Mouse (Mus musculus) layer of hippocampus, postnatal 36 days (tissue): ENCODE measurements at regions not wholly inside any gene's neighbourhood (a gene's known extent, or its start where the extent isn't known, plus 50 kb on each side); places are given as distances from the start of the nearest gene placed in this dataset.

Experiments used
- DNase-seq, 2 experiments: peaks; one replicate each; pipeline ENCODE4 v3.0.0; 2022

DNA sequence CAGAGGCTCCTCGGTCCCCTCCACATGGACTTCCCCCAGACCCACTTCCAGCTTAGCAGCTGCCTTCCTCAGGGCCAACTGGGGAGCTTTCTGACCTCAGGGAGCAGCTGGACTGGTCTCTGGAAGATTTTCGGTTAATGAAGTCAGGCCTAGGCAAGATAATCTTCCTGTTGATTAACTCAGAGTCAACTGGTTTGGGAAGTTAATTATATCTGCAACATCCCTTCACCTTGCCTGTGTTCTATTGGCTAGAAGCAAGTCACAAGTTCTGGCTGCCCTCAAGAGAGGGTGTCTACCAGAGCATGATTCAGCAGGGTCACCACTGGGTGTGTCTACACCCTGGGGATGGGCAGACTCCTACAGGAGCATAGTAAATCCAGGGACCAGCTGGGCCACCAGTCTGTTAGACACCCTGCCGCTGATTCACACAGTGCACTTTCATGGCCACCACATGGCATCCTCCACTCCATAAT lies 53.9 kb upstream of the Maml3 start:
- DNase-seq = no peak

DNA sequence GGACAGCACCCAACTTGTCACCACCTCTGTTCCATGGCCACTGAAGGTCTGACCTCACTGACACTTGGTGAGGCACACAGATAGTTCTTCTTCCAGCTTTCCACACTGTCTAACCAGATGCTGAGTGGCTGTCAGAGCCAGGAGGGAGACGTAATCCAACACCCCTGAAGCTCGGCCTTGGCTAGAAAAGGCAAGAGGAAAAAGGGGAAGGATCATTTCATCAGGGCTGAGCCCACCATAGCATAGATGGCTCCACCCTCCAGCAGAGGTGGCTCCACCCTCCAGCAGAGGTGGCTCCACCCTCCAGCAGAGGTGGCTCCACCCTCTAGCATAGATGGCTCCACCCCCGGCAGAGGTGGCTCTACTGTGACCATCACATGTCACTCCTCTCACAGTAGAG lies 56.8 kb upstream of the Maml3 start:
- DNase-seq = no peak

DNA sequence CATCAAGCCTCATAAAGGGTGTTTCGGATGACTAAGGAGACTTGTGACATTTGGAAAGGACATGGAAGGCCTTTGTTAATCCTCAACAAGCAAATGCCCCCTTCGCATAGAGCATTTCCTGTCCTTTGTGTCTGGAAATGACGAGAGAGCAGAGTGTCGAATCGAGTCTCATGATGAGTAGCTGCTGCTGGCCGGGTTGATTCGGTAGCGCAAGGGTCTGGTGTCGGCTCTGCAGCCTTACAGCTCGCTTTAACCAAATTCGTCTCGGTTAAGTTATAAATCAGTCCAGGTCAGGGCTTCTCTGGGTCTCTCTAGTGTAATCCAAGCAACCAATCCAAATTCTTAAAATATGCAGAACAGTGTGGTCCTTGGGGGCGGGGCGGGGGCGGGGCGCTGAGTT lies 59.1 kb upstream of the Maml3 start:
- DNase-seq = no peak

DNA sequence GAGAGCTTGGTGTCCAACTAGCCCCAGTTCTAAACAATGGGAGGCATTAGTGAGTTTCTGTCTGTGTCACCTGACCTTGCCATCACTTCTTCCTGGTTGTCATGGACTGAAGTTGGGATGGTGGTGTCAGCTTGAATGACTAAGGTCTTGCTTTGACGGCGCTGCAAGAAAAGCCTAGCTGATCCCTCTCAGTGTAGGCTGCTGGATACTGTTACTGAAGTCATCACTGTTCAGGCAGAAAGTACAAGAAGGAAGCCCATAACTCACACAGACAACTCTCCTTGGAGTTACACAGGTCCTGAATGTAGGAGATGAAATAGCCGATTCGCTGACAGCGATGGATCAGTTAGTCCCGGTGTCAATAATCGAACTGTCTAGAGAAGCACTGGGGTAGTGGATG lies 62.5 kb upstream of the Maml3 start:
- no peak for DNase-seq

DNA sequence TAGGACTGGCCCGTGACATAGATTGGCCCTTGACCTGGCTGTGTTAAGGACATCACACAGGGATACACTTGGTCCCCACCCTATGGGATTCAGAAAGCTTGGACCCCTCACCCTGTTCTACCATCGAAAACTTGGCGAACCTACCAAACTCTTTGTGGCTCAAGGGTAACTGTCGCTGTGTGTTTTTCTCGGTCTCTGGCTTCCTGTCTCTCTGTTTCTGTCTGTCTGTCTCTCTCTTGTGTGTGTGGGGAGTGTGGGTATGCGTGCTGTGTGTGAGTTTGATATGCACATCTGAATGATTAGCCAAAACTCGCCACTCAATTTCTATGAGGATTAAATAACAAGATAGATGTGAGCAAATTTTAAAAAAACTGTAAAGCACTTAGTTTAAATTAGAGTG lies 66.0 kb upstream of the Maml3 start:
- DNase-seq = no peak

DNA sequence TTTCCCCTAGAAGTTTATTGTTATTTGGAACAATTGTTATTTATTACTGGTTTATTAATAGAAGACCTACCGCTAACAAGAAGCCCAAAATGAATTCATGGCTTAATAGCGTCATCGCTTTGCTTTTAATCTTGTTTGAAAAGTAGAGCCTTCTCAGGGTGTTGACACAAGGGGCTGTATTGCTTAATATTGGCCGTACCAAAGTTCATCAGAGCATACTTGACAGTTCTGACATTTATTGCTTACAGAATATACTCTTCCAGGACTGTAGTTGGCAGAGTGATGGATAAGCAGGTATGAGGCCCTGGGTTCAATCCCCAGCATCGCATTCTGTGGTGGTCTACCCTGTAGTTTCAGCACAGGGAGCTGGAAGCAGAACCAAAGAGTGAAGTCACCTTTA lies 66.4 kb upstream of the Maml3 start:
- no peak for DNase-seq

DNA sequence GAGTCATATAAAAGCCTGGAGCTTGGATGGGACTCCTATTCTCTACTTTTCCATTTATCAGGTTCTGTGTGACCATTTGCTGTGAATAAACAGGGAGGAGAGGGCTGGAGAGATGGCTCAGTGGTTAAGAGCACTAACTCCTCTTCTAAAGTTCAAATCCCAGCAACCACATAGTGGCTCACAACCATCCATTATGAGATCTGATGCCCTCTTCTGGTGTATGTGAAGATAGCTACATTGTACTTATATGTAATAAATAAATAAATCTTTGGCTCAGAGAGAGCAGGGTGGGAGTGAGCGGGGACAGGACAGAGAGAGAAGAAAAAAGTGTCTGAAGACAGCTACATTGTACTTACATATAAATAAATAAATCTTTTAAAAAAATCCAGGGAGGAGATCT lies 68.6 kb upstream of the Maml3 start:
- DNase-seq = no peak

DNA sequence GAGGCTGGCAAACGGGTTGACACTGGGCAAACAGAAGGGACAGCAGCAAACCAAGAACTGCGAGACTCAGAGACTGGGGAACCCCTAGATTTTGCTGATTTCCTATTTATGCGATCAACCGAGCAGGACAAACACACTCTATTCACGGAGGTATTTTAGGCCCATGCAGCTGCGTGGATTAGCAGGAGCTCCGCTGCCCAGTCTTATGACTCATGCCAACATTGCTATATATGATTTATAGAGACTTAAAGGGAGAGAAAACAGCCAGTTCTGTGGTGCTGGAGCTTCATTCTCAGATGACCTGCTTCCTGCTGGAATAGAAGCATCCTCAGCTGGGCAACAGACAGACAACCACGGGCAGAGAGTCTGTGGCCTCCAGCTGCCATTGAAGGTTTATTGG lies 71.2 kb upstream of the Maml3 start:
- no peak for DNase-seq

DNA sequence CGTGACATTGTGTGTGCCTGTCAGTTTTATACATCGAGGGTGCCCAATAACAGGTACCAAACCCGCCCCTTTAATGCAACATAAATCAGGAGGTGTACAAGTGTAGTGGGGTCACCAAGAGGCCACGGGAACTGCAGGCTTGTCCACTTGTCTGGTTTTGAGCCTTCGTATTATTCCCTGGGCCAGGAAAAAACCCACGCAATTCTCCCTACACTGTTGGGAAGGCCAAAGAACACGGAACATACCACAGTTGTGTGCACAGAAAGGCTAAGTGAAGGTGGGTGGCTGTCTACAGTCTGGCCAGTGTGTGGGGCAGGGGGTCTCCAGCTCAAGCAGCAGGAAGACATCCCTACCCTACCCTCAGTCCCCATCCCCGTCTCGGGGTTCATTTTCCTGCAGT lies 74.0 kb upstream of the Maml3 start:
- DNase-seq = no peak

DNA sequence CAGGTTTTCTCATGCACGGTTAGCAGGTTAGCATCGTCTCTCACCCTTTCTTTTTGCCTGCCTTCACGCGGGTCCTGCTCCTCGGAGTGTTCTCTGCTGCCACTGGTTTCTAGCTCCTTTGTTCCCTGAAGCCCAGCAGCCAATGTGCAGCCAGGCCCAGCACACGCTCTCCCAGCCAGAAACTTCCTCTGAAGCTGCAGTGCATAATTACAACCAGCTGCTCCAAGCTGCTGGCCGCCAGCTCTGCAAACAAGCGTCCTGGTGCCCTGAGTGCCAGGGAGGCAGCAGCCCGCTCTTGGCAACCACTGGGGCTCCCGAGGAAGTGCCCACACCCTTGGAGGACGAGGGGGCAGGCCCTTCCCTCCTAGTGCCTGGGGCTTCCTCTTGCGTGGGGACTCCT lies 74.8 kb upstream of the Maml3 start:
- peak; percentile 59 to 74 for DNase-seq

DNA sequence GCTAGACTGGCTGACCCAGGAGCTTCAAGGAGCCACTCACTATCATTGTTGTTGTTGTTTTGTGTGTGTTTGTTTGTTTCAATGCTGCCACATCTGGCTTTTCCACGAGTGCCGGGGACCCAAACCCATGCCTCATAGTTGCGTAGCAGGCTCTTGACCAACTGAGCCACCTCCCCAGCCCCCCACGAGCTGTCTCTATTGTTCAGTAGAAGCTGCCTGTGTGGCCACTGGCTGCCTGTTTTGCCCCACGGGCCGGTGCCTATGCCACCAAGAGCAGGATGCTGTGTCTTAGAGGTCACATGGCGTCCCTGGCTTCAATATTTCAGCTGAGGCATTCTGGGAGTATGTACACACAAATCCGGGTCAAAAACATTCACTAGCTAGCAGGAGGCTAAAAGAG lies 75.4 kb upstream of the Maml3 start:
- DNase-seq = no peak

DNA sequence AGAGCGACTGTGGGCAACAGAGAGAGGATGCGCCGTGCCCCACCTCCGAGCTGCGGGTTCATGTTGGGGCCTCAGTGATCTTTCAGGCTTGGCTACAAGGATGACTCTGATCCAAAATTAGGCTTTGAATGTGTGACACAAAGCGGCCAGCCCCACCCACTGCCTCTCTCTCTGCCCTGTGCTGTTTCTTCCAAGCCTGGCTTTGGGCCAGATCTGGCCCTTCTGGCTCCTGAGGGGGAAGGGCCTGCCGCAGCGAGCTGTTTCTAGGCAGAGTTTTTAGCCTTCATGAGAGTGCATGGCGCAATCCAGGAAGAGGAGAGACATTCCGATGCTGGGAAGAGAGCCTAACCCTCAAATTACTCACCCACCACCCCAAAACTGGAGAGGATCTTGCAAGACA lies 75.9 kb upstream of the Maml3 start:
- peak in 1 of 2 experiments; percentile 19 for DNase-seq

DNA sequence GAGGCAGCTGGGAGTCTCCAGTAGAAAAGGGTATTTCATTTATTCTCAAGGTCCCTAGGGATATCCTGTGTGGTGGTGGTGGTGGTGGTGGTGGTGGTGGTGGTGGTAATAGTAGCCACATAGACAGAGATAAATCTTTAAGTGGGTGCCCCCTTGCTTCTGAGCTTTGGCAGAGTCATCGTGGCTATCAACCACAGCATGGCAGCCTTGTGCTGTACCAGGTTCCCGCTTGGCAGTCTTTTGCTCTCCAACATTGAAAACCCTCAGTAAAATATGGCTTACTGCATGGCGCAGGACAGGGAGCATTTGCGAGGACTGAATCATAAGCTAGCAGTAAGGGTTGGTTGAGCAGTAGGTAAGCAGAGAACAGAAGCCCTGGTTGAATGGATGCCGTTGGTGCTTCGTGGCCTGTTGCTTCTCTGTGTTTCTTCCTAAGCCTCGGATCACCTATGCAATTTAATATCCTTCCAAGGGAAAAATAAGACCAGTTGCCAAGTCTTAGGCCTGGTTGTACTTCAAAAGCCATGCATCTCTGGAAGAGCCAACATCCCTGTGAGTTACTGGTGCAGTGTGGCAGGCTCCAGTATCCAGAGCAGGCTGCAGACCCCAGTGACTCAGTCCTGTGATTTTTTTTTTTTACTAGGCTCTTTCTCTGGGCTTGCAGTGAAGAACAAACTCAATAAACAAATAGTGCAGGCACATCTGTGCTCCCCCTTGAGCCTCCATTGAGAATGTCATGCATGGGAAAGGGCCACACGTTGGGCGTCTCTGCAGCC lies 76.6 kb upstream of the Maml3 start:
- DNase-seq = no peak

DNA sequence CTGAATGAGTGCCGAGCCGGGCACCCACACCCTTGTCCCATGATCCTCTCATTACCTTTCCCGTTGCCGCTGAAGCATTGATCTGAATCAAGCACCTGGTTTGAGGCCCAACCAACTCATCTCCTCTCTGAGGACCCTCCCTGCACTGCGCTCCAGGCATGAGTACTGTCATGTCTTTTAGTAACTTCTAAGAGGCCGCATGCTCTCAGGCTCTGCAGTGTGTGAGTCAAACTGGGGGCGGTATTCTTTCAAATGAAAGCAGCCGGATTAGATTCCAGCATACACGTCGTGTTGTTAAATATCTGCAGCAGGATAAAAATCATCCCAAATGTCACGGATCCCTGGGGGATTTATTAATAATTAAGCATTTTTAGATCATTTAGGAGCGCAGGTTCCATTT lies 79.4 kb upstream of the Maml3 start:
- no peak for DNase-seq

DNA sequence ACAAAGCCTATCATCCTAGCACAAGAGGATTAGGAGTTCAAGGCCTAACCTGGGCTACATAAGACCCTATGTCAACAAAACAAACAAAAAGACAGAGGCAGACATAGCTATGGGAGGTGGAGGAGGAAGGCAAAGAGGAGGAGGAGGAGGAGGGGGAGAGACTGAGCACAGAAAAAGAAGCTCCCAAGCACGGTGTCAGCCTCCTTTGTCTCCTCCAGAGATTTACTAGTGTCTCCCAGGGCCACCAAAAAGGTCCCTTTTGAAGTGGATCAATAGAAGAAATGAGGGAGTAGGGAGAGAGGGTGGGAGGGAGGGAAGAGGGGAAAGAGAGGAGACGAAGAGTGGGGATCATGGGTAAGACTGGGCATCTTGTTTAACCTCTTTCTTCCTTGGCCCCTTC lies 80.5 kb upstream of the Maml3 start:
- DNase-seq = no peak

DNA sequence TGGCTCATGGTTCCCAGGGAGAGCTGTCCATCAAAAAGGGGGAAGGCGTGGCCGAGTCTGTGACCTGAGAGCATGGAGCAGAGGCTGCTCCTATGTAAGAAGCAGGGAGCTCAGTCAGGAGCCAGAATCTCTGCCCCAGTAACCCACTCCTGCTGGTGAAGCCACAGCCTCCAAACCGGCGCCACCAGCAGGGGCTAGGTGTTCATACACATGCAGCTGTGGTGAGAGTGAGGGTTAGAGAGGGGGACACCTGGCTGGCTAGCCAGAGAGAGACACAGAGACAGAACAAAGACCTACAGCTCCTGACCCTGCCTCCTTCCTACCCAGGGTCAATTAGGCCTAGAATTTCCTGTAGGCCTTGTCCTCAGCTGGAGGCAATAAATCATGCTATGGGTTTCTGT lies 80.7 kb upstream of the Foxo1 start:
- DNase-seq = no peak

DNA sequence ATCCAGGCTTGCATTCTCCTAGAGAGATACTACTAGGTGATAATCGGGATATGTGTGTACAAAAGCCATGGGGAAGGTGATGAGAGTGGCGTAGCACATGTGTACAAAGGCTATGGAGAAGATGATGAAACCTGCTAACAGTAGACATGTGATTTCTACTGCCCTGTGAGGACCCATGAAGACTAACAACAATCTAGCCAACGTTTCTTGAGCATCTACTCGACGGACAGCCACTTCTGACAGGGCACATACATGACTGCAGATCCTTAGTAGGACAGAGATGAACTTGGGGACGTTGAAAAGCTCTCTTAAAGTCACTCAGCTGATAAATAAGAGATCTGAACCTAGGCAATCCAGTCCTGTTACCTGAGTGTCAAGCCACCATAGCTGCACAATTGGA lies 79.8 kb upstream of the Foxo1 start:
- DNase-seq = no peak

DNA sequence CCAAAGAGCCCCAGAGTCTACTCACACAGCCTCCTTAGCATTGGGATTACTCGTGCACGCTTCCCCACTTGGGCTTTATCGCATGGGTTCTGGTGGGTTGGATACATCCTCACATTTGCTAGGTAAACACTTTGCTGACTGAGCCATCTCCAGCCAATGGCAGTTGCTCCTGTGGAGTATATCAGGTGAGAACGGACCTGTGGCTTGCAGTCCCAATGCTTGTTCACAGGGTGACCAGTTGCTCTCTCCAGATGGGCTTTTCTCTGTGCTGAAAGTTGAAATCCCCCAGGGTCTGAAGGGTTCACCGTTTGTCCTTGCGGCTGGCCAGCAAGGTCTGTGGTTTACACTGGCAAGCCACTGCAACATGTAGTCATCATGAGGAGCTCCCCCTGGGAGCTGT lies 79.1 kb upstream of the Foxo1 start:
- no peak for DNase-seq

DNA sequence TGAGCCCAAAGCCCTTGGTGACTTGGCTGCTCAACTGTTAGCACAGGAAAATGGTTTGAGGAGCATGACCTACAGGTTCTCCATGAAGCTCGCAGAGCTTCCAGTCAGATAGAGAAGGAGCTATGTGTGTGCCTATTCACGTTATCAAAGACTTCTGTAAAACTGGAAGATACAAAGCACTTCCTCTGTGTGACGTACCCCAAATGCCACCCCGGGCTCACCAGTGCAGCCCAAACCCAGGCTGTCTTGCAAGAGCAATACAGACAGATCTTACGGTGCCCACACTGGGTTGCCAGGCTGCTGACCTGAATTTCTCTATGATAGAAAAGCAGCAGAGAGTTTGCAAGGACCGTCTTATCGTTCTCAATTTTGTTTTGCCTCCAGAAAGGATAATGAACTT lies 78.1 kb upstream of the Foxo1 start:
- DNase-seq = no peak

DNA sequence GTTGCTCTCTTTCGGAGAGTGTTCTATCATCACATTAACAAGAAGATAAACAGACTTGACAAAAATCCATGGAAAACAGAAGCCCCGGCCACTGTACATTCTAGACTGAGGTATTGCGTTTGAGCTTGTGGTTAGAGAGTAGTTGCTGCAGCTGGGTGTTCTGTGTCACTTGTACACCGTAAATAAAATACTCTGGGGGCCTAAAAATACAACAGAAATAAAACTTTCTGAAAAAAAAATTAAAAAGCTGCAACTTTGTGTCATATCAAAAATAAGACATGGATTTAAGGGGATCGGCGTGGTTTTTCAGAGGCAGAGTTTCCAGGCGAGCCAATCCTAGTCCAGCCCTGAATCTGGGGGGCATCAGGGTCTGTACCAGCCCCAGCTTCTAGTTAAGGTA lies 75.1 kb upstream of the Foxo1 start:
- DNase-seq = no peak

DNA sequence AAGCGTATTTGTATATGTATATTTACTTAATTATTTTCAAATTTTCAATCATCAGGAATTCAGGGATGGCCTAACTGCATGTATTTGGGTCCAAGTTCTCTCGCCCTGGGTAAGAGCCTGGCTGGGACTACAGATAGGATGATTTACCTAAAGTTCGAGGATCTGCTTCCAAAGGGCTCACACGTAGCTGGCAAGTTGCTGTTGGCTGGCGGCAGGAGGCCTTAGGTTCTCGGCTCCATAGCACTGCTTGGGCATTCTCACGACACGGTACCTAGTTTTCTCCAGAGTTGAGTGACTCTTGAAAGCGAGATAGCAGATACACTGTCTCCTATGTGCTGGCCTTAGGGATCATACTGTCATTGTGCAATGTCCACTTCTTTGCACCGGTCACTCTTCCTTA lies 73.9 kb upstream of the Foxo1 start:
- DNase-seq = no peak

DNA sequence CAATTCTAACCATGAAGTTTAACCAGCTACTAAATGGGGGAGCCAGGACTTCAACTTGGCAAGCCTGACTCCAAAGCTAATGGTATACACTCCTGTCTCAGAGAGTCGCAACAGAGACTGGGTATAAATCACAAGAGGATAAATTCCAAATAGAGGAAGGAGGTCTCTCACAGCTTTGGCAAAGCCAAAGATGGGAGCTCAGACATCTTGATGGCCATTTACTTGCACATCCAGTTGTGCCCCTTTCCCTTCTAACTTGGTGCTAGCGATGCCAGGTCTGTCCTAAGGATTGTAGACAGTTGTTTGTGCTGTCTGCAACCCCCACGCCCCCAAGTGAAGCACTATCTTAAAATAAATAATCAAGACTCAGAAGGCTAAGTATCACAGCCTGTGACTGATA lies 72.7 kb upstream of the Foxo1 start:
- DNase-seq = no peak

DNA sequence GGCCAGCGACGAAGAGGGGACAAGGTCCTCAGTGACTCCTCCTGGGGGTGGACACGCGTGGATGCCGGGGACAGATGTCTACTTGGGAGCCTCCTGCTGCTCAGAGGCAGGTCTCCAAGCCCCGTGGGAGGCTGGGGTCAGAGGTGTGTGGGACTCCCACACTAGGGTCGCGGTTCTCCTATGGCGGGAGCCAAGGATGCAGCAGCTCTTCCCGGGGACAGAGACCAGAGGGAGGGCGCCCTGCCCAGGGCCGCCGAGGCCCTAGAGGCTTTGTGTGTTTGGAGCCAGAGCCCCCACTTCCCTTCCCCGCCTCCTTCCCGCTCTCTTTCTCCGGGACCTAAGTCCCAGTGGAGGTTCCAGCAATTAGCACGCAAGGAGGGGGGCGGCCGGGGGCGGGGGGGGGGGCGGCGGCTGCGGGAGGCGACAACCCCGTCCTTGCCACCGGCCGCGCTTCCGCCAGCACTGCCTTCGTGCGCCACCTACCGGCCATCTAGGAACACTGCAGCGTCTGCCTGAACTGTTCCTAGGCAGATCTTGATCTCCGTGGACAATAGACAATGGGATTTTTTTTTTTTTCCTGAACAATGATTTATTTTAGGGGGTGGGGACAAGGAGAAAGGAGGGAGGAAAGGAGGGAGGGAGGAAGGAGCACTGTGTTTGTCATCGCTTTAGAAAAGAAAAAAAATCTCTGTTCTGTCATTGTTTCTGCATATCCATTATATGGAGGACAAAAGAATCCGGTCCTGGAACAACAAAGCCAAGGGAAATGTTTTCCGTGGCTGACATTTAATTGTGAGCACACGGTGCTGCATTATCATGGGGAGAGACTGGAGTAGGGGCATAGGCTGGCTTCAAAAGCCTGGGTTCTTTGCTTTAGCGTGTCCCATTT lies 71.8 kb upstream of the Foxo1 start:
- peak; percentile 64 for DNase-seq

DNA sequence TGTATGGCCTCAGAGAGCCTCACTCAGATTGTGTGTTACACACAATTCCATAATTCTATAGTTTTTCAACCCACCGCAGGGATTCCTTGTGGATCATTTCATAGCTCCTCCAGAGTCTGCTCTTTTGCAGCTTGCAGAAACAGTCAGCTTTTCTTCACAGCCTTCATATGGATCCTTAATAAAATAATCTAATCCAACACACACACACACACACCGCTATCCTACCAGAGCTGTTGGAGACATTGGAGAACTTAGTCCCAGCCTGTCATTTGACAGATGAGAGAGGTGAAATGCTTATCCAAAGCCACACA lies 71.2 kb upstream of the Foxo1 start:
- DNase-seq = no peak
